Mouse (Mus musculus): ENCODE data around the gene Tomm34.

Gene Tomm34

DNA sequence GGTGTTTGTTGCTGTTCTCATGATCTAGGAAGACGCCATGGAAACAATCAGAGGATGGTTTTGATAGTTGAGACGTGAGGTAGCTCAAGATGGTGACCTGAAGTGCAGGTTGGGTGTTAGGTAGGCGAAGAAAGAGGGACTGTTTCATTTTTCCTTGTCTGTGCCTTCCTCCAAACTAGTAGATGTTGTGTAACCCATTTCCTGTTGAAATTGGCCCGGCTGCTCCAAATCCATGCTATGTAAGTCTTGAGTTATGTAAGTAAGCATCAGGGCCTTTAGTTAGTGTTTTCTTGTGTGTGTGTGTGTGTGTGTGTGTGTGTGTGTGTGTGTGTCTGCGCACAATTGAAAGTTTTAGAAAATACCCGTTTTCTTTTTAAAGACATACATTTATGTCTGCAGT lies 61.7 kb downstream of the Tomm34 start:
- no peak for DNase-seq

DNA sequence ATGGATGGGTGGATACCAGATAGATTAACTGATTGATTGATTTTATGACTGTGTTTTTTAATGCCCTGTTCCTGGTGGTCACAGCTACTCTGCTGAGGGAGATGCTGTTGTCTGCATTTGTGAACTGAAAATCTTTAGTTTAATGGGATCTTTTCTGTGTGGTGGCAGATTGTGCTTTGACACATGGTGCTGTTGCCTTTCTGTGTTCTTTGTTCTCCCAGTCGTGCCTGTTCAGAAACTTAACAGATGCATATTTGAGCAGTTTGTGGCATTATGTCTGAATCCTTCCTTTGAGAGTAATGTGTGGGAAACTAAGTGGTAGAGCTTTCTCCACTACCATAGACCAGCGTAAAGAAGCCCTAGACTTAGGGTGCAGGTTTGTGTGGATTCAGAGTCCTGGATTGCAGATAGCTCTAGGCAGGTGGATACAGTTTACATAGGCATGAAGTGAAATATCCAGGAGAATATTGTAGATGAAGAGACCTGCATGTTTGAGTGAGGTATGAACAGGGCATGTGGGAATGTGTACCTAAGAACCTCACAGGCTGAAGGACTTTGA lies 62.9 kb downstream of the Tomm34 start:
- DNase-seq = no peak

DNA sequence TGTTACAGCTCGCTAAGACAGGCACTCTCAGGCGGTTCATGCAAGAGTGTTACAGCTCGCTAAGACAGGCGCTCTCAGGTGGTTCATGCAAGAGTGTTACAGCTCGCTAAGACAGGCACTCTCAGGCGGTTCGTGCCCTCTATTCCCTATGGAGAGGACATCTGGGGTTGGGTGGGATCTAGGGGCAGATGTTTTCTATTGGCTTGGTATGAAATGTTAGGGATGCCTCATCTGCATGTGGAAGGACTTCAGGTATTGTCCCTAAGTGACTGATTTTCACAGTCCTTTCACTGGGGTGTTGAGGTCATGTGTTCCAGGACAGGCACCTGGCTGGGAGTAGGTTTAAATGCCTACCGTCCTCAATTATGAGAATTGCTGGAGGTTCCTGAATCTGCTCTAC lies 63.4 kb downstream of the Tomm34 start:
- no peak for DNase-seq

DNA sequence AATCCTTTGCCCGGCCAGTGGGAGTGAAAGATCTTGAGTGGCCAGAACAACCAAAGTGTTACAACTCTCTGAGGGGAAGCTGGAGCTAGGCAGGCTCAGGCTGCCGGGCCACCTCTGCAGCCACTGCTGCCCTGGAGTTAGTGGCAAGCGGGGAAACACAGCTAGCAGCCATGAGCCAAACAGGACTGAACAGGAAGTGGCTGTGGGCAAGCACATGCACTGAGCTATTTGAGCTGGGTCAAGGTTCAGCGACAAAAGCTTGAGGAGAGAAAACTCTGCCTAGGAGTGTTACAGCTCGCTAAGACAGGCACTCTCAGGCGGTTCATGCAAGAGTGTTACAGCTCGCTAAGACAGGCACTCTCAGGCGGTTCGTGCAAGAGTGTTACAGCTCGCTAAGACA lies 64.0 kb downstream of the Tomm34 start:
- no peak for DNase-seq

DNA sequence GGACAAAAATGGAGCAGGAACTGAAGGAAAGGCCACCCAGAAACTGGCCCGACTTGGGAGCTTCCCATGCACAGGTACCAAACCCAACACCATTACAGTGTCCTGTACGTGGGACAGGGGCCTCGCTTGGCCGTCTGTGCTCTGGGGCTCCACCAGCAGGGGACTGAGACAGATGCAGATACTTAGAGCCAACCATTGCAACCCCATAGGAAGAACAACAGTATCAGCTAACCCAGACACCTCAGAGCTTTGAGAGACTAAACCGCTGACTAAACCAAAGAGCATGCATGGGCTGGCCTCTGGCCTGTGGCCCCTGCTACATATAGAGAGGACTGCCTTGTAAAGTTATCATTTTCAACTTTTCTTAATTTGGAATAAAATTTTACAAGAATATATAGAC lies 66.5 kb downstream of the Tomm34 start:
- no peak for DNase-seq

Data from cerebellum, adult 18-20 months (tissue).